Mouse (Mus musculus) kidney, postnatal 25 days (tissue): ENCODE measurements around the gene Armc2.
"Not testable (repeated sequence)": the region's sequence is repeated elsewhere in the genome, so short reads cannot be mapped to it uniquely, and the experiment has no call there.

Experiments used
- DNase-seq, 2 experiments: peaks; one replicate each; pipeline ENCODE4 v3.0.0; 2021; ENCODE audit warnings: mixed read lengths in 2 of 2

Armc2 gene

GRCm38 (mm10) chr10:41967915-41968635 is 50.2 kb downstream of the Armc2 start:
- DNase-seq = no peak

GRCm38 (mm10) chr10:41962725-41963124 is 55.5 kb downstream of the Armc2 start:
- DNase-seq = no peak

- peak in 1 of 2 experiments; percentile 12 for DNase-seq
These were observed 58.4 kb downstream of the Armc2 start for GRCm38 (mm10) chr10:41959808-41960207.

- no peak for DNase-seq
These were observed 59.5 kb downstream of the Armc2 start for GRCm38 (mm10) chr10:41958677-41959274.

GRCm38 (mm10) chr10:41957421-41958225 is 60.6 kb downstream of the Armc2 start:
- peak; percentile 12 to 50 for DNase-seq

DNA sequence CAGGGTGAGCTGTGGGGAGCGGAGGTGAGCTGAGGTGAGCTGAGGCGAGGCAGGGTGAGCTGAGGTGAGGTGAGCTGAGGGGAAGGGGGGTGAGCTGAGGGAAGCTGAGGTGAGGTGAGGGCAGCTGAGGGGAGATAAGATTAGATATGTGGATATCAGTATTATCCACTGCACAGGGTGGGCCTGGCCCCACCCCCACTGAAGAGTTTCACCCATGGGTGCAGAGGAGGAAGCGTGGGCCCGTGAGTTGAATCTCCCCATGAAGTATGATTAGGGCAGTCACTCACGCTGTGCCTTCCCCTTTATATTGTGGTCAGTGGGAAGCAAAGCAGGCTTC is 64.7 kb downstream of the Armc2 start:
- no peak for DNase-seq

GRCm38 (mm10) chr10:41952850-41953527 is 65.3 kb downstream of the Armc2 start:
- DNase-seq = no peak

GRCm38 (mm10) chr10:41952354-41952753 is 65.9 kb downstream of the Armc2 start:
- not testable (repeated sequence) for DNase-seq

DNA sequence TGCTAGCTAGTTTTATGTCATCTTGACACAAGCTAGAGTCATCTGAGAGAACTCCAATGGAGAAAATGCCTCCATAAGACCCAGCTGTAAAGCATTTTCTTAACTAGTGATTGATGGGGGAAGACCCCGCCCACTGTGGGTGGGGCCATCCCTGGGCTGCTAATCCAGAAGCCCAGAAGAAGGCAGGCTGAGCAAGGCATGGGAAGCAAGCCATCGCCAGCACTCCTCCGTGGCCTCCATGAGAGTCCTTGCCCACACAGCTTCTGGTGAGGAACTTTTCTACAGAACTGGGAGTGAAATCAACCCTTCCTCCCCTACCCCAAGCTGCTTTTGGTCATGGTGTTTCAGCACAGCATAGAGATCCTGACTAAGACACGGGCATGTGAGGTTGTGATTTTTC is 79.2 kb downstream of the Armc2 start:
- DNase-seq = no peak

DNA sequence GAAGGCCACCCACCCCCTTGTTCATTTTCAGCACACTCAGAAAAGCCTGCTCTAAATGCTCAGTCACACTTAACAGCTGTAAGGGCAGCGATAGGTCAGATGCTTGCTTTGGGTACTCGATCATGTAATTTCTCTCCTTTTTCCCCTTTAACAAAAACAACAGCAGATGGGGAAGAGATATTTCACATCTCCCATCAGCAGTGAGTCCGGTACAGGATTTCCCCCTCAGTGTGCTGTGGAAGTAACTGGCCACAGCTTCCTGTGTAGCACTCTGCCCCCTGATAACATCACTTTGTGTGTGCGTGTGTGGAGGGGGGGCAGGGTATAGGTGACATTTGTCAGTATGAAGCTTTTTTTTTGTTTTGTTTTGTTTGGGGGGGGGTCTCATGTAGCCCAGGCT is 81.1 kb downstream of the Armc2 start:
- DNase-seq = peak; percentile 27 to 66

DNA sequence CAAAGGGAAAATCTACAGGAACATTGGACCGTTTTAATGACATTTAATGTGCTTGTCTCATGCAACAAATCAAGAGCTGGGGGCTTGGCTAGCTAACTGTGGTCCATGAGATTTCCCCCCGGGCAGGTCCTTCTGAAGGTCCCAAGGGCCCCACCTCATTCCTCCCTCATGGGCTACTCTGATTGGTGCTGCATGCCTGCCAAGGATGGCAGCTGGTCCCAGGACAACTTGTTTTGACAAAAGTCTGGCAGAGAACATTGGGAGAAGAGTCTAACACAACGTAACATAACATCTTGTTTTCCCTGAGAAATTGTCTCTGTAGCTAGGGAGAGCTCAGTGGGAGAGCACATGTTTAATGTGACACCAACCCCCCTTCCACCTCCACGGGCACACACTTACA is 82.1 kb downstream of the Armc2 start:
- DNase-seq = peak in 1 of 2 experiments; percentile 53

- no peak for DNase-seq
These were observed 82.8 kb downstream of the Armc2 start for GRCm38 (mm10) chr10:41935476-41935829.

DNA sequence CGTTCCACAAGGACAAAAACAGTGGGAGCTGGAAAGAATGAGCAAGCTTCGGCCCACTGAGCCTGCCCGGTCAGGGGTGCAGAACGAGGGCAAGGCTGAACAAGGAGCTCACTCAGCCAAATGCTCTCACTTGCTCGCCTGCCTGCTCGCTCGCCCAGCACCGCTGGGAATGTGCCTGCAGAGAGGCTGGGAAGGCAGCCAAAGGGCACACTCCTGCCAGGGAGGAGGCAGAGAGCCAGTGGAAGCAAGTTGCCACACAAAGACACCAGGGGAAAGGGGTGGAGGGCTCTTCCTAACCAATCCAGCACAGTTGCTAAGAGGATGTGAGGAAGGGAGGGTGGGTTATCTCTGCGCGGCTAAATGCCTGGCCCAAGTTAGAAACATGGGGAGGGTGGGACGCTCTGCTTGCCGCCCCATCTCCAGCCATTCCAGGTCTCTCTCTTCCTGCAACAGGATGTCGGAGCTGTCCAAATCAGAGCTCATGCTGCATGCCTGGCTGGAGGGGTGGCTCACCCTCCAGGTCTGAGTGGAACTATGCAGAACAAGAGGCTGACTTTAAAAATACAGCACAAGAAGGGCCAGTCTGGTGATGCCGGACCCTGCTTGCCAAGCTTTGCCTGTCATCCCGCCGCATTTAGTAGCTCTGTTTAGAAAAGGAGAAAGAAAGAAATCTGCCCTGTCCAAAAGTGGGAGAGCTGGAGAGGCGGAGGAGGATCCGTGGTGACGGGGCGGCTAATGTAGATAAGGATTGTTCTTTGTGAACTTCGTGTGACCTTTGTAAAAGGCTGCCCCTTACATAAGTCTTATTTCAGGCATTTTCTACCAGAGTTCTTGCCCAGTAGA is 83.4 kb downstream of the Armc2 start:
- DNase-seq = peak; percentile 94 to 97

- peak; percentile 51 to 67 for DNase-seq
These were observed 84.7 kb downstream of the Armc2 start for GRCm38 (mm10) chr10:41933536-41933935.

- no peak for DNase-seq
These were observed 85.3 kb downstream of the Armc2 start for GRCm38 (mm10) chr10:41932943-41933342.

GRCm38 (mm10) chr10:41931962-41932361 is 86.3 kb downstream of the Armc2 start:
- DNase-seq = no peak

GRCm38 (mm10) chr10:41930966-41931365 is 87.3 kb downstream of the Armc2 start:
- DNase-seq = peak in 1 of 2 experiments; percentile 28

DNA sequence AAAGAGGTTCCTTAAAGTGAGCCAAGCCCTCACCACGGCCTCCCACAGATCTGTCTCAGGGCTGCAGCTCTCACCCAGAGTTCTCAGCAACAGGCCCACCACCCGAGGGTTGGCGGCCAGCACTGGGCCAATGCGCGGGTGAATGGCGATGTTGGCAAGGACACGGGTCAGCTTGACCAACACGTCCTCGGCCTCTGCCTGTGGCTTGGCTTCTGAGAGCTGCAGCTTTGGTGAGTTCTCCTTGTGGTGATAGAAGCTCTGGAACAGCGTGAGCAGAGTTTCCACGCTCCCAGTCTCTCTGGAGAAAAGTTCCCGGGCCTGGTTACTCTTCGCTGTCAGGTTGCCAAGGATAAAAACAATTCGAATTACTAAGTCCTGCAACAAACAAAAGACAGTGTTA is 91.5 kb downstream of the Armc2 start:
- DNase-seq = no peak

- DNase-seq = no peak
These were observed 105.8 kb downstream of the Armc2 start for GRCm38 (mm10) chr10:41912290-41912994.

GRCm38 (mm10) chr10:41908899-41909298 is 109.3 kb downstream of the Armc2 start:
- no peak for DNase-seq

DNA sequence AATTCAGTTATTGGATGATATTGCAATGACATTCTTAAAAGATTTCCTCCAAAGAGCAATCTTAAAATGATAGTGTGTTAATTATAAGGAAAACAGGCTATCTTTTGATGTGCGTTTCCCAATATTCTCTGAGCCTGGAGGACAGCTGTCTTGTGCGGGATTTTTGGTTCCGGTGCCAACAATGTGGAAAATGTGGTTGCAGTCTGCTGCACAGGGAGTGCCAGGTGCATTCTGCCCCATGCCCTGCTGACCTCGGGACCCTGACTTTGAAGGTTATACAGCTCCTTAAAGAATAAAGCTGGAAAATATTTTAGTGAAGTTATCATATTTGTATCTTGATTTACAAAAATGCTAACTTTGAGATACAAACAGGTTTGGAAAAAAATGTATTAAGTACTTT is 110.3 kb downstream of the Armc2 start:
- DNase-seq = no peak

- DNase-seq = no peak
These were observed 110.8 kb downstream of the Armc2 start for GRCm38 (mm10) chr10:41907473-41907872.
